Mouse (Mus musculus) heart, postnatal 10 days (tissue): ENCODE results near the gene Tbrg4. TPM values are rescaled to one million over a fixed set of nuclear protein-coding genes. Genes with fewer than 3 reads are reported as not detected.

Source experiments
- DNase-seq, 2 experiments: peaks; one replicate each; pipeline ENCODE4 v3.0.0; 2021
- intact Hi-C: fragments of 180-260 bp; cut with DNase I; formaldehyde crosslinking; loops from one replicate; pipeline ENCODE4 v1.15.1; 2025
- total RNA-seq, 2 experiments: library from RNA; stranded (reverse); gene quantifications; 2 replicates each; pipeline ENCODE4 v1.2.3; 2021

Tbrg4 gene
- total RNA-seq, 2 experiments from 2014 or later, result 103 to 106 TPM

- intact Hi-C loops, result no loop called here
- no peak for DNase-seq
Observed at GRCm38 (mm10) chr11:6596205-6596604, 29.7 kb downstream of the Tbrg4 start.

- intact Hi-C loops, result no loop called here
- DNase-seq, result no peak
Observed at GRCm38 (mm10) chr11:6595339-6595738, 30.5 kb downstream of the Tbrg4 start.

GRCm38 (mm10) chr11:6594845-6595244 is 31.0 kb downstream of the Tbrg4 start:
- intact Hi-C loops, result no loop called here
- DNase-seq, result no peak

- no peak for DNase-seq
- intact Hi-C loops, result no loop called here
Observed at GRCm38 (mm10) chr11:6593406-6593805, 32.5 kb downstream of the Tbrg4 start.

- intact Hi-C loops, result no loop called here
- DNase-seq, result no peak
Observed at GRCm38 (mm10) chr11:6590933-6591675, 34.8 kb downstream of the Tbrg4 start.

GRCm38 (mm10) chr11:6589838-6590237 is 36.0 kb downstream of the Tbrg4 start:
- intact Hi-C loops, result no loop called here
- no peak for DNase-seq

GRCm38 (mm10) chr11:6588295-6588694 is 37.6 kb downstream of the Tbrg4 start:
- intact Hi-C loops, result no loop called here
- DNase-seq, result no peak

- no peak for DNase-seq
- intact Hi-C loops, result no loop called here
Observed at GRCm38 (mm10) chr11:6587249-6587940, 38.5 kb downstream of the Tbrg4 start.

- intact Hi-C loops, result no loop called here
- DNase-seq, result peak in 1 of 2 experiments; percentile 42
Observed at GRCm38 (mm10) chr11:6586660-6587059, 39.2 kb downstream of the Tbrg4 start.

GRCm38 (mm10) chr11:6585748-6586147 is 40.1 kb downstream of the Tbrg4 start:
- no peak for DNase-seq
- intact Hi-C loops, result no loop called here

- no peak for DNase-seq
- intact Hi-C loops, result no loop called here
Observed at GRCm38 (mm10) chr11:6581560-6581959, 44.3 kb downstream of the Tbrg4 start.

GRCm38 (mm10) chr11:6580065-6580750 is 45.7 kb downstream of the Tbrg4 start:
- intact Hi-C loops, result no loop called here
- DNase-seq, result no peak

GRCm38 (mm10) chr11:6579361-6579760 is 46.5 kb downstream of the Tbrg4 start:
- intact Hi-C loops, result no loop called here
- DNase-seq, result no peak

GRCm38 (mm10) chr11:6576151-6576550 is 49.7 kb downstream of the Tbrg4 start:
- DNase-seq, result no peak
- intact Hi-C loops, result no loop called here

- DNase-seq, result no peak
- intact Hi-C loops, result no loop called here
Observed at GRCm38 (mm10) chr11:6569410-6569777, 56.5 kb downstream of the Tbrg4 start.

- intact Hi-C loops, result no loop called here
- DNase-seq, result peak; percentile 55 to 59
Observed at GRCm38 (mm10) chr11:6568584-6569409, 57.1 kb downstream of the Tbrg4 start.

GRCm38 (mm10) chr11:6567951-6568350 is 57.9 kb downstream of the Tbrg4 start:
- intact Hi-C loops, result no loop called here
- no peak for DNase-seq

- intact Hi-C loops, result no loop called here
Observed at GRCm38 (mm10) chr11:6566496-6566895, 59.4 kb downstream of the Tbrg4 start.

More at GRCm38 (mm10) chr11:6566496-6566895, 59.4 kb downstream of the Tbrg4 start:
- DNase-seq, result no peak
